Mouse (Mus musculus) retina, adult 2 months (tissue): ENCODE measurements around the gene Ppm1e.

ENCODE experiments used
- DNase-seq: peaks from one replicate; pipeline ENCODE4 v3.0.0-alpha.2; 2012; ENCODE audit warnings: low read depth, low spot score

Ppm1e gene

GRCm38 (mm10) chr11:87358331-87359261 is at the start of gene Ppm1e:
Ppm1e (minus strand) TSS chr11:87359023.
- DNase-seq = peak; percentile 62

GRCm38 (mm10) chr11:87404876-87405275 is 46.1 kb upstream of the Ppm1e start, which contains the start of the genes Rad51c and Tex14:
Rad51c (minus strand) TSS chr11:87404954.
Tex14 (plus strand) TSS chr11:87405065.
- DNase-seq = no peak

GRCm38 (mm10) chr11:87404111-87404853 is 45.5 kb upstream of the Ppm1e start:
- peak; percentile 91 for DNase-seq

- DNase-seq = no peak
Measured at GRCm38 (mm10) chr11:87398402-87398801, 39.6 kb upstream of the Ppm1e start.

GRCm38 (mm10) chr11:87393855-87394254 is 35.0 kb upstream of the Ppm1e start:
- peak; percentile 32 for DNase-seq

DNA sequence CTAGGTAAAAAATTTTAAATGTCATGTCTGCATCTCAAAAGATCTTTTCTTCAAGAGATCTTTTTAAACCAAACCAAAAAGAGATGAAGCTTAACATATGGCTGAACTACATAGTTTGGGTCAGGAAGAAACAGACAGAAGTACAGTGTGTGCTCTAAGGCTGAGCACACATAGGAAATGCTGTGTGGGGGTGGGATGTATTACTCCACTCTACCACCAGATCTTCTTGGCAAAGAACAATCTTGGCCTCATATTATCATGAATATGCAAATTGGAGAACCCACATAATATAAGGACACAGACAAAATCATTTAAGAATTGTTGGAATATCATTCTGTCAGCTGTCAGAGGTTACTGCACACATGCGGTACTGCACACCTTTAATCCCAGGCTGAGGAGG is 26.9 kb upstream of the Ppm1e start:
- no peak for DNase-seq

DNA sequence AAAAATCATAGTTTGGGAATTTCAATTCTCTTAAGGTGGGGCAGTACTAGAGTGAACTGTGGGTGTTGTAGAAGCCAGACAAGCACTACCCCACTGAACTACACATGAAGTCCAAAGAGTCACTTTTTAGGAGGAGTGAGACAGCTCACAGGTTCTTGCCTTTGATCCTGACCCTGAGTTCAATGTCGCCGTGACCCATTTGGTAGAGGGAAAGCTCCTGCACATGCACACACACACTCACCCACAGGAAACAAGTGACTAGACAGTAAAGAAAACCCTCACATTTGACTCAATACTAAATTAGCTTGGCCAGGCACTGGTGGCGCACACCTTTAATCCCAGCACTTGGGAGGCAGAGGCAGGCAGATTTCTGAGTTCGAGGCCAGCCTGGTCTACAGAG is 25.7 kb upstream of the Ppm1e start:
- DNase-seq = no peak

GRCm38 (mm10) chr11:87367865-87368580 is 9.2 kb upstream of the Ppm1e start:
- DNase-seq = no peak

DNA sequence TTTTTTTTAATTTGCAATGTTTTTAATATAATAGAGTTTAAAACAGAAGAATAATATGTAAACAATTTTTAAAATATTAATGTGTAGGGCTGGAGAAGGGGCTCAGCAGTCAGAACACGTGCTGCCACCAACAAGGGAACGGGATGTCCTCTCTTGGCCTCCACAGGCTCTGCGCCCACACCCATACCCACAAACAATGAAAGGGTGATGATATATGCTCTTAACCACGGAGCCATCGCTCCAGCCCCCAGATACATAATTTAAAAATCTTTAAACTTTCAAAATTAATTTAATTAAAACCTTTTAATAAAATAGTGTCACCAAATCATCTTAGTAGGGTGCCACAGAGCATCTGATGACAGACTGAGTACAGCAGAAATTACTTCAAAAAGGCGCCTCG is 8.2 kb upstream of the Ppm1e start:
- no peak for DNase-seq

- DNase-seq = no peak
Measured at GRCm38 (mm10) chr11:87365120-87365519, 6.3 kb upstream of the Ppm1e start.

- no peak for DNase-seq
Measured at GRCm38 (mm10) chr11:87359262-87359612, 414 bp upstream of the Ppm1e start.

- DNase-seq = no peak
Measured at GRCm38 (mm10) chr11:87357317-87358300, 1.2 kb downstream of the Ppm1e start.

DNA sequence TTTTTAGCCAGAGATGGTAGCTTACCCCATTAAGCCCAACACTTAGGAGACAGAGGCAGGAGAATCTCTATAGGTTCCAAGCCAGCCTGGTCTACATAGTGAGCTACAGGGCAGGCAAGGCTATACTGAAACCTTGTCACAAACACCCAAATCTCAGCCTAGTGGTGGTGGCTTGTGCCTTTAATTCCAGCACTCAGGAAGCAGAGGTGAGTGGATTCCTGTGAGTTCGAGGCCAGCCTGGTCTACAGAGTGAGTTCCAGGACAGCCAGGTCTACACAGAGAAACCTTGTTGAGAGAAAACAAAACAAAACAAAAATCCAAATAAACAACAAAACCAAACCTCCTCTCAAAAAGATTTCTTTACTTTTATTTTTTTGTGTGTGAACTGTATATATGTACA is 4.0 kb downstream of the Ppm1e start:
- DNase-seq = no peak

DNA sequence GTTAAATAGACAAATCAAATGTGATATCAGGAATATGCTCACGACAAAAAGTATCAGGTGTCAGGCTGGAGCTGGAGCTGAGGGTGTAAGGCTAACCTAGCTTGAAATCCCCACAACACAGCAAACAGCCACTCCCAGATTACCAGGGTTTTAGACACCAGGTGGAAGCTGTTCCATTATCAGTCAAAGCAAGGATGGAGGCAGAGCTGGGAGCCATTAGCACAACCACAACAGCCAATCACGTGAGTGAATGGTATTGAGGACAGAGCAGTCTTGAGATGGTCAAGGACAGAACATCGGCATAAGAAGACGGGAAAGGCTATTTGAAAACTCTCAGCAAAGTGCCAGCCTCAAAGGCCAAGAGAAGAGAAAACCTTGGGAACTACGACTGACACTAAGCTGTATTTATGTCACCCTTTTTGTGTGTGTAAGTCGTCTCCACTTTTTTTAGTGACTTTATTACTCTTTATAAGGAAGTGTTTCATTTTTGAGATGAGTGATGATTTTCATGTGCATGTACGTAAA is 5.1 kb downstream of the Ppm1e start:
- DNase-seq = no peak

DNA sequence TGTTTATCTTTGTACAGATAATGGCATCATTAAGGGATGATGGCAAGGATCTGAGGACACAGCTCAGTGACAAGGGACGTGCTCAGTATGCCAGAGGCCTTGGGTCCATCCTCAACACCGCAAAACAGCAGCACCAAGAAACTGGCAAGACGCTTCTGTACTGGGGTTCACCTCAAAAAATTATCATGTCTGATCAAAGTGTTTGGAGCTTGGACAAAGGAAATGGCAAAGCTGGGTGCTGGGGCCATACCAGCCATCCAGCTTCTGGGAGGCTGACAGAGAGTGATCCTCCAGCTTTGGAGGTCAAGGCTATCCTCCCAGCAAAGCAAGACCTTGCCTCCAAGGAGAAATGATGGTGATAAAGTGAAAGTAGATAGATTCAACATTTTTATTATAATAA is 32.4 kb downstream of the Ppm1e start:
- no peak for DNase-seq

- DNase-seq = no peak
Measured at GRCm38 (mm10) chr11:87322558-87322957, 36.3 kb downstream of the Ppm1e start.

DNA sequence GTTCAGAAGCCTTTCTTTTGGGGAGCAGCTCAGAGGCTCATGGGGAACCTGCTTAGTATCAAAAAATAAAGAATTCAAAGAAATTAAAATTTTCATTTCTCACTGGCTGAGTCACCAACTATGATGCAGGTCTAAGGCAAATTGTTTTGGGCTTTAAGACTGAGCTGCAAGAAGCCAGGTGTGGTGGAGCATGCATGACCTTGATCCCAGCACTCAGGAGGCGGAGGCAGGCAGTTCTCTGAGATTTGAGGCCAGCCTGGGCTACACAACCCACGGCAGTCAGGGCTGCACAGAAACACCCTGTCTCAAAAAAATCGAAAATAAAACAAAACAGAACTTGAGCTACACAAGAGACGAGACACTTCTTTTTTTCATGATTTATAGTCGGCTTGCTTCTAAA is 38.8 kb downstream of the Ppm1e start:
- no peak for DNase-seq

- no peak for DNase-seq
Measured at GRCm38 (mm10) chr11:87318956-87319708, 39.7 kb downstream of the Ppm1e start.

GRCm38 (mm10) chr11:87313533-87313932 is 45.3 kb downstream of the Ppm1e start:
- DNase-seq = no peak

DNA sequence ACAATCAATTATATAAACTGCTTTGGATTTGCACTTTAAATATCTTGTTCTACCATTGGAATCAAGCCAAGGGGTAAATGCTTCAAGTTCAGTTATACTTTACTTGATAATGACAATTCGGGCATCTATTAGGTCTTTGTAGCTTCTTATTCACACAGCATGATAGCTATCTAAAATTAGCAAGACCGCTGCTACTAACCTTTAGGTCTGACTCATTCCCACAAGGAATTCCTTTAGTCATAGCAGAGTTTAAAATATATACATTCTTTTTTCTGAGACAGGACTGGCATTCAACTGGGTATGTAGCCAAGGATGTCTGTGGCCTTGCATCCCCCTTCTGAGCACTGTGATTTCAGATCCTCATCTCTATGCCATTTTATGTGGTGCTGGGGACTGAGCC is 48.5 kb downstream of the Ppm1e start:
- DNase-seq = no peak
